Mouse (Mus musculus) olfactory bulb, adult 2 months (tissue): ENCODE measurements around the gene Fntb.

Experiments
- CTCF ChIP-seq: fragments of 200-500 bp; IDR thresholded peaks from 2 replicates; pipeline ENCODE4 v1.5.1; 2012; ENCODE audit warnings: low read depth, mild to moderate bottlenecking, low read length, moderate library complexity; ENCODE audit not compliant: insufficient read depth
- POLR2A ChIP-seq: fragments of 200-500 bp; IDR thresholded peaks from 2 replicates; pipeline ENCODE4 v1.6.1; 2012; ENCODE audit warnings: mild to moderate bottlenecking, low read depth, low read length, moderate library complexity; ENCODE audit not compliant: insufficient read depth

GRCm38 (mm10) chr12:76779951-76780350, 14.6 kb downstream of the Fntb start:
- no peak for TF ChIP-seq POLR2A
- TF ChIP-seq CTCF: no peak
